ENCODE assay signal across 15 mouse cellular contexts in genomic region chr7:125934319-125934718, GRCm38 (mm10).
DNase-seq lines count a peak whose midpoint lies in the region; ATAC-seq lines count a peak whose summit lies in the region.
"Had no signal": no experiment of that assay in that cellular context is flagged by ENCODE, and none has a peak within 500 bp of the region (broad histone marks: within the 10 kb centered on the region; RNA-seq: fewer than 3 reads in every experiment).

No protein-coding gene starts in this region.

- peak overlapping the region; percentile 97 for H3K27ac ChIP-seq in heart, embryonic 16.5 days (ENCODE audit: low read length)
- H3K27ac ChIP-seq in limb, embryonic 10.5 days, result peak overlapping the region; percentile 64; the same call in 1 of the 2 replicates
- H3K27ac ChIP-seq in neural tube, embryonic 13.5 days (replicated peaks), result peak overlapping the region; percentile 63
- H3K27ac ChIP-seq: kidney, embryonic 15.5 days had no signal

- peaks cover 40% of the 10 kb centered on the region for H3K4me1 ChIP-seq in heart, embryonic 16.5 days (ENCODE audit: control insufficient read depth, insufficient read depth, low read length)
- peaks cover 38% of the 10 kb centered on the region for H3K4me1 ChIP-seq in limb, embryonic 10.5 days
- peaks cover 48% of the 10 kb centered on the region for H3K4me1 ChIP-seq in neural tube, embryonic 13.5 days (replicated peaks)

- no peaks in the 10 kb centered on the region for H3K36me3 ChIP-seq in heart, embryonic 16.5 days (ENCODE audit: control insufficient read depth, insufficient read depth)
- H3K36me3 ChIP-seq in limb, embryonic 10.5 days, result no peaks in the 10 kb centered on the region
- H3K36me3 ChIP-seq in neural tube, embryonic 13.5 days, result no peaks in the 10 kb centered on the region
- H3K36me3 ChIP-seq: kidney, embryonic 15.5 days had no signal

- H3K9me3 ChIP-seq in heart, embryonic 16.5 days (replicated peaks; ENCODE audit: control insufficient read depth, low read length), result no peaks in the 10 kb centered on the region
- no peaks in the 10 kb centered on the region for H3K9me3 ChIP-seq in limb, embryonic 10.5 days (replicated peaks)
- H3K9me3 ChIP-seq in neural tube, embryonic 13.5 days, result no peaks in the 10 kb centered on the region
- H3K9me3 ChIP-seq: kidney, embryonic 15.5 days had no signal

- no peaks in the 10 kb centered on the region for H3K27me3 ChIP-seq in heart, embryonic 16.5 days (ENCODE audit: control insufficient read depth, insufficient read depth, low read length)
- H3K27me3 ChIP-seq in limb, embryonic 10.5 days (ENCODE audit: low read depth, poor library complexity, severe bottlenecking), result peaks cover 24% of the 10 kb centered on the region; the same call in 1 of the 2 replicates
- H3K27me3 ChIP-seq in neural tube, embryonic 13.5 days, result no peaks in the 10 kb centered on the region

- DNase-seq in embryo, embryonic 10 days (ENCODE audit: low spot score), result peak; percentile 16
- DNase-seq in embryo, embryonic 11 days, result no peak
- no peak for DNase-seq in heart, adult 18-20 months
- DNase-seq in limb, embryonic 10.5 days (ENCODE audit: low spot score), result no peak
- DNase-seq in frontal cortex, postnatal 25 days (ENCODE audit: low spot score in 2 of 2), result no peak
- no peak for DNase-seq in layer of hippocampus, adult 11-12 months (ENCODE audit: low spot score)
- DNase-seq: adrenal gland, adult 2 months; cerebellum, postnatal 25 days; gastrocnemius, postnatal 10 days; right cerebral cortex, postnatal 4 days; thymus, postnatal 14 days had no signal

- H3K4me2 ChIP-seq in heart, embryonic 16.5 days (ENCODE audit: low read depth, low read length), result peak overlapping the region; percentile 65
- no peak overlapping the region; the same call in 1 of the 2 replicates for H3K4me2 ChIP-seq in neural tube, embryonic 13.5 days
- H3K4me2 ChIP-seq: kidney, embryonic 15.5 days had no signal

- ATAC-seq in heart, embryonic 16.5 days (replicated peaks; ENCODE audit: extremely low read depth, insufficient read depth, low FRiP score), result no peak
- ATAC-seq in neural tube, embryonic 13.5 days (ENCODE audit: low read depth), result peak; percentile 16; the same call in 1 of the 2 replicates
- ATAC-seq: lung, postnatal 0 days had no signal

- H3K9ac ChIP-seq in heart, embryonic 16.5 days (ENCODE audit: low read length), result peak overlapping the region; percentile 70
- H3K9ac ChIP-seq in neural tube, embryonic 13.5 days, result 0 out of 2 replicates have a peak overlapping the region, but pooled peaks have one; percentile 13
- H3K9ac ChIP-seq: kidney, embryonic 15.5 days had no signal

- H3K4me3 ChIP-seq in heart, embryonic 16.5 days (ENCODE audit: low read length), result no peak overlapping the region
- no peak overlapping the region for H3K4me3 ChIP-seq in limb, embryonic 10.5 days
- no peak overlapping the region for H3K4me3 ChIP-seq in neural tube, embryonic 13.5 days
- H3K4me3 ChIP-seq: kidney, embryonic 15.5 days had no signal

- WGBS in heart, embryonic 16.5 days, result 55% methylated on average over 2 of the region's 2 CpGs
- WGBS in limb, embryonic 10.5 days, result 51% methylated on average over 2 of the region's 2 CpGs
- WGBS in neural tube, embryonic 13.5 days, result 50% methylated on average over 2 of the region's 2 CpGs
